Mouse (Mus musculus) ES-E14 (cell line): ENCODE measurements at regions not wholly inside any gene's neighbourhood (a gene's known extent, or its start where the extent isn't known, plus 50 kb on each side); places are given as distances from the start of the nearest gene placed in this dataset.
A peak's percentile ranks its signal among the peaks of the same experiment; 100 is the strongest.

ENCODE experiments used
- DNase-seq: peaks from one replicate; pipeline ENCODE4 v3.0.0-alpha.2; 2013; ENCODE audit warnings: low read depth, low spot score
- H3K27ac ChIP-seq: 2 replicates; pipeline ENCODE4 v1.5.1; 2012; ENCODE audit warnings: low read depth, mild to moderate bottlenecking, low read length, moderate library complexity, mixed read lengths; ENCODE audit not compliant: poor library complexity, insufficient read depth, severe bottlenecking
- H3K36me3 ChIP-seq: 2 replicates; pipeline ENCODE4 v1.6.1; 2012; ENCODE audit warnings: mild to moderate bottlenecking, low read length, moderate library complexity, mixed read lengths; ENCODE audit not compliant: control insufficient read depth, poor library complexity, insufficient read depth, severe bottlenecking
- H3K4me1 ChIP-seq, 2 experiments: fragments of 150-350 bp in 1 of 2; sonication (generic) in 1 of 2; 2 replicates each; pipeline ENCODE4 v1.6.1; 2012; ENCODE audit warnings: low read length in 2 of 2, mild to moderate bottlenecking in 1 of 2, mixed read lengths in 1 of 2; ENCODE audit not compliant: control insufficient read depth in 2 of 2, insufficient read depth in 2 of 2, poor library complexity in 1 of 2
- H3K4me3 ChIP-seq, 2 experiments: fragments of 150-350 bp in 1 of 2; sonication (generic) in 1 of 2; 2 replicates each; pipeline ENCODE4 v1.5.1; 2012; ENCODE audit warnings: low read length in 2 of 2, low read depth in 1 of 2, mild to moderate bottlenecking in 1 of 2, mixed read lengths in 1 of 2; ENCODE audit not compliant: insufficient read depth in 1 of 2, poor library complexity in 1 of 2, severe bottlenecking in 1 of 2
- H3K9ac ChIP-seq: 2 replicates; pipeline ENCODE4 v1.6.1; 2012; ENCODE audit warnings: low read depth, mild to moderate bottlenecking, low read length, mixed read lengths; ENCODE audit not compliant: poor library complexity, insufficient read depth, severe bottlenecking
- H3K9me3 ChIP-seq: fragments of 150-350 bp; sonication (generic); 2 replicates; pipeline ENCODE4 v1.6.1; 2012; ENCODE audit warnings: low read depth, mild to moderate bottlenecking, low read length; ENCODE audit not compliant: control insufficient read depth, insufficient read depth
- CHD2 ChIP-seq: IDR thresholded peaks from 2 replicates; pipeline ENCODE4 v1.6.1; 2014; ENCODE audit warnings: mild to moderate bottlenecking, low read depth, low read length, inconsistent platforms
- HCFC1 ChIP-seq: IDR thresholded peaks from 2 replicates; pipeline ENCODE4 v1.6.1; 2012; ENCODE audit warnings: low read length, inconsistent platforms, borderline replicate concordance; ENCODE audit not compliant: insufficient read depth
- MAFK ChIP-seq: IDR thresholded peaks from 2 replicates; pipeline ENCODE4 v1.6.1; 2014; ENCODE audit warnings: mild to moderate bottlenecking, low read depth, low read length, inconsistent platforms; ENCODE audit not compliant: insufficient read depth
- ZC3H11A ChIP-seq: IDR thresholded peaks from 2 replicates; pipeline ENCODE4 v1.6.1; 2012; ENCODE audit warnings: low read depth, mild to moderate bottlenecking, inconsistent platforms, low read length, borderline replicate concordance
- ZNF384 ChIP-seq: IDR thresholded peaks from 2 replicates; pipeline ENCODE4 v1.6.1; 2012; ENCODE audit warnings: low read depth, low read length, inconsistent platforms
- in situ Hi-C, 2 experiments: fragments of 600-800 bp; cut with MboI; formaldehyde crosslinking; loops; one replicate each; pipeline ENCODE4 v1.15.1; 2025; ENCODE audit warnings: low sequenced_read_pairs in 2 of 2, inconsistent platforms in 1 of 2; ENCODE audit not compliant: unreplicated experiment in 2 of 2

DNA sequence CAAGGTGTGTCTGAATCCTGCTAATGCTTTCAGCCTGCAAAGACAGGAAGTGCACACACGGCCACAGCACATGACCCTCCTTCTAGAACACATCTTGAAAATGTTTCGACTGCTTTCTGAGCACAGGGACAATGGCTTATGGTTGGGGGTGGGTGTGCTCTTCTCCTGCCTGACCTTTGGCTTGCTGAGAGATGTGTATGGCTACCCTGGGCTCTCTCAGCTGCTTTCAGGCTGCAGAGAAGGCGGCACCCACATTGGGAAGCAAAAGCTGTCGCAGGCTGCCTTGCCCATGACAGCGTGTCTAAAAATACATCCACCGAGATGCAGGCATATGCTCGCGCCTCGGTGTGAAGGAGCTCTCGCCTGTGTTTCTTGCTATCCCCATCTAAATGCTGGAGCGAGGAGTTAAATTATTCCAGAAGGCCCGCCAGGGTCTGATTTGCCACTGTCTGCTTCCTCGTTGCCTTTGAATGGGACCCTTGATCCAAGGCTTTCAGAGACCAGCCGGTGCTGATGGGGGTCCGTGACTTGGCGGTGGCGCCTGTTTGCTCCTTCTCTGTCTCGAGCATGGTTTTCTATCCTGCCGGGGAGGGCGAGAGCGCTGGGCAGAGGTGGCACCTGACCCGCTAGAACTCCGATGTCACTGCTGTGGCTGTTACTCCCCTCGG, 214.6 kb upstream of the Ubash3b start:
- Histone ChIP-seq H3K36me3 (no peaks in the 10 kb centered on the region), H3K27ac (no peak overlapping the region), H3K9ac (0 out of 2 replicates have a peak overlapping the region, but pooled peaks have one; percentile 2), H3K9me3 (no peaks in the 10 kb centered on the region), H3K4me1 (no peaks in the 10 kb centered on the region; a peak in 1 of 4 replicates), H3K4me3 (peak overlapping the region; percentile 29 to 31; a peak in 2 of 4 replicates)
- in situ Hi-C loops, result no loop called here
- peak; percentile 15 for DNase-seq
- TF ChIP-seq MAFK (no peak), ZNF384 (no peak), HCFC1 (no peak), ZC3H11A (no peak), CHD2 (no peak)

DNA sequence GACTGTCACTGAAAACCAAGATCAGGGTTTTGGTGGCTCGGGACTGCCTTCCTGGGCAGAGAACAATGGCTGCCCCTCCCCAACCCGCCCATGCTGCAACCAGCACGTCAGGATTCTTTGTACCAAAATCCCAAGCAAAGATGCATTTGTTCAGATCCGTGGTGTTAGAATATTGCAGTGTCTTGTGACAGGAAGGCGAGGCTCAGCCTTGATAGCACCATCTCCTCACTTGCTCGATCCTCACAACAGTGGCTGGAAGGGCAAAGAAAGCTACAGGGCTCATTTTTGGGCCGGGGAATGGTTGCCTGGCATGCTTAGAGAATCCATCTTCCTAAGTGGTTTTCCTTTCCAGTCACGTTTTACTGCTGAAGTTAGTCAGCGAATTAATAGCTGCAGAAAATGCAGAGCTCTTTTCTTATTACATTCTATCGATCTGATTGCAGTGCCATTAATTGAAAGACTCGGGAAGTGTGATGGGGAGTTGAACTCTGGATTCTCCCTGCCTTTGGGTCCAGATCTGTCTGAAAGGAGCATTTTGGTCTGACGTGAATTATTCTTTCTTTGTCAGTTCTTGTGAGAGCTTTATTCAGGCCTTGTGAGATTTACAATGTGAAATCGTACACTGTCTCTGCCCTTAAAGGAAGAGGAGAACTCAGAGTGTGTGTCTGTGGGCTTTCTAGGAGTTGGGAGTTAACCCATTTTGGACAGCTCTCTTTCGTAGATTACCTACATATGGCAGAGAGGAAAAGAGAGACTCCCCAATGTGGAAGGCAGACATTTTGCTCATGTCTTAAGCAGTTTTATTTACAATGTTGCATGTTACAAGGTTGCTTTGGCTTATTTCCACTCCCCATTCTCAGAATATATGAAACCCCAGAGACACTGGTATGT, 213.3 kb upstream of the Ubash3b start:
- no peak overlapping the region for H3K27ac ChIP-seq
- H3K36me3 ChIP-seq, result no peaks in the 10 kb centered on the region
- in situ Hi-C loops, result no loop called here
- TF ChIP-seq ZC3H11A, result no peak
- TF ChIP-seq ZNF384, result no peak
- TF ChIP-seq HCFC1, result no peak
- TF ChIP-seq MAFK, result no peak
- no peak for TF ChIP-seq CHD2
- no peaks in the 10 kb centered on the region for H3K9me3 ChIP-seq
- no peaks in the 10 kb centered on the region; a peak in 1 of 4 replicates for H3K4me1 ChIP-seq
- H3K4me3 ChIP-seq, result no peak overlapping the region
- peak; percentile 4 for DNase-seq
- H3K9ac ChIP-seq, result no peak overlapping the region

DNA sequence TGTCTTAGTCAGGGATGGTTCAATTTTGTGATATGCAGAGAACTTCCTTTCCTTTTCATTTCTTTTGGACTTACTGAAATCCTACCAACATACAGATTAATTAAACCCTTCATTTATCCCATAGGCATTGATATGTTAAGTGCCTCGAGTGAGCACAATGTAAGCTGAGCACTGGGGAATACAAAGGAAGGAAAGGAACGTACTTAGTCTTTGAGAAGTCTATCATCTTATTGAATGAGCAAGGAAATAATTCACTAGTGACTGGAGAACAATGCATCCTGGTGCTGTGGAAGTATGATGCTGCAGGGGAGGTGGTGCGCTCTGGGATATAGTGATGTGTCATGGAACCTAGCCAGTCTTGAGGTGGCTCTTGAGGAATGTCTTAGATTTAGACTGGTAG, 204.9 kb upstream of the Ubash3b start:
- Histone ChIP-seq H3K4me1 (no peaks in the 10 kb centered on the region), H3K9ac (no peak overlapping the region), H3K9me3 (no peaks in the 10 kb centered on the region), H3K27ac (no peak overlapping the region), H3K36me3 (no peaks in the 10 kb centered on the region), H3K4me3 (no peak overlapping the region)
- in situ Hi-C loops, result no loop called here
- no peak for TF ChIP-seq HCFC1
- TF ChIP-seq CHD2, result no peak
- no peak for TF ChIP-seq MAFK
- no peak for TF ChIP-seq ZNF384
- TF ChIP-seq ZC3H11A, result no peak
- DNase-seq, result no peak

DNA sequence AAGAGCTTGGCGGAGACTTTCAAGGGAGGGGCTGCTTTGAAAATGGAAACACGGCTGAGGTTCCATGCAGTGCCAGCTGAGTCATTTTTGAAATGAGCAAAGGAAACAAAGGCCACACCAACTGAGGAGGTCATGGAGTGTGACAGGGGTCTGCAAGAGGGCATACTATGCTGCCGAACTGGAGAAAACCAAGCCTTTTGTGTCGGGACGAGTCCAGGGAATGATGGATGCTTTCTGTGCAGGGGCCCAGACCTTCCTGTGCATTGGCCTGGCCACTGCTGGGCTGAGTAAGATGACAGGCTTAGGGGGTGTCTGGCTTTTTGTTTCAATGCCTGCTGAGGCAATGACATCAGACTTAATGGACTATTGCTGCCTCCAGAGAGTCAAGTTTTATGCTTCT, 203.8 kb upstream of the Ubash3b start:
- Histone ChIP-seq H3K36me3 (no peaks in the 10 kb centered on the region), H3K4me3 (no peak overlapping the region), H3K9me3 (no peaks in the 10 kb centered on the region), H3K4me1 (no peaks in the 10 kb centered on the region), H3K27ac (no peak overlapping the region), H3K9ac (no peak overlapping the region)
- TF ChIP-seq HCFC1, result no peak
- no peak for TF ChIP-seq ZC3H11A
- no peak for TF ChIP-seq ZNF384
- TF ChIP-seq MAFK, result no peak
- no peak for TF ChIP-seq CHD2
- in situ Hi-C loops, result no loop called here
- no peak for DNase-seq
